Mouse (Mus musculus) cerebellum, adult 2 months (tissue): ENCODE measurements at regions not wholly inside any gene's neighbourhood (a gene's known extent, or its start where the extent isn't known, plus 50 kb on each side); places are given as distances from the start of the nearest gene placed in this dataset.

Experiments used
- CTCF ChIP-seq: fragments of 200-500 bp; IDR thresholded peaks from 2 replicates; pipeline ENCODE4 v1.5.1; 2011; ENCODE audit warnings: low read depth, mild to moderate bottlenecking, control low read depth, low read length, moderate library complexity, borderline replicate concordance; ENCODE audit not compliant: insufficient read depth
- POLR2A ChIP-seq: fragments of 200-500 bp; IDR thresholded peaks from 2 replicates; pipeline ENCODE4 v1.6.1; 2011; ENCODE audit warnings: low read length, control low read depth, borderline replicate concordance; ENCODE audit not compliant: insufficient read depth

- TF ChIP-seq CTCF (no peak), POLR2A (no peak)
Observed at GRCm38 (mm10) chr13:117383480-117384137, 162.7 kb upstream of the Gm17509 start.
